Mouse (Mus musculus) lung, adult 2 months (tissue): Measurements from ENCODE around the gene Rasgrp2. TPM values are rescaled to one million over a fixed set of nuclear protein-coding genes. Genes with fewer than 3 reads are reported as not detected.

ENCODE experiments used
- DNase-seq: peaks from one replicate; pipeline ENCODE4 v3.0.0; 2022
- H3K4me1 ChIP-seq: fragments of 200-500 bp; 2 replicates; pipeline ENCODE4 v1.6.1; 2011; ENCODE audit warnings: low read length; ENCODE audit not compliant: control insufficient read depth, insufficient read depth
- H3K4me3 ChIP-seq: fragments of 200-500 bp; replicated peaks from 2 replicates; pipeline ENCODE3; 2011; ENCODE audit warnings: low read depth, mild to moderate bottlenecking, control low read depth, low read length; ENCODE audit errors: extremely low read depth
- CTCF ChIP-seq: fragments of 200-500 bp; IDR thresholded peaks from 2 replicates; pipeline ENCODE4 v1.5.1; 2011; ENCODE audit warnings: mild to moderate bottlenecking, low read length, control low read depth; ENCODE audit not compliant: insufficient read depth
- POLR2A ChIP-seq: fragments of 200-500 bp; IDR thresholded peaks from 2 replicates; pipeline ENCODE4 v1.6.1; 2011; ENCODE audit warnings: low read depth, mild to moderate bottlenecking, control low read depth, low read length, borderline replicate concordance; ENCODE audit errors: extremely low read depth
- WGBS: fragments of 180-500 bp; shearing (Covaris S2); methylation state at CpG from one replicate; pipeline ENCODE4 v1.1.7; 2018; 5-methylcytosine and 5-hydroxymethylcytosine counted together
- polyA plus RNA-seq: library from polyadenylated mRNA; depleted of rRNA; stranded (reverse); fragments of >200 nt; gene quantifications from 2 replicates; pipeline ENCODE4 v1.2.3, GENCODE M21; 2012

Gene Rasgrp2
- polyA plus RNA-seq, 1 experiment, result 210 TPM

DNA sequence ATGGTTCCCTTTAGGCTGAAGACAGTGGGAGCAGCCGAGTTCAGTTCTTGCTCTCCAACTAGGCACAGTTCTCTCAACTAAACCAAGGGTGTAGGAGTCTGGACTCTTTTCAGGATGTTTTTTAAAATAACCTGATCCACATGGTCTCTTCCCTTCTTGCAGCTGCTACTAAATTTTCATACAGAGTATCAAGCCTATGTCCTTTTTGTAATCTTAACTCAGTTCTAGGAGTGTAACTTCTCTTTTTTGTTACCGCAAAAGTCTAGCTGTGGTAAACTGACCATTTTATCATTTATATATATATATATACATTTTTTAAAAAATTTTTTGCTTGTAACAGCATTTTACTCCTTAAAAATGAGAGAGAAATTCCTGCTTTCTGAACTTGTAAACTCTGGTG, 29.0 kb upstream of the Rasgrp2 start:
- TF ChIP-seq CTCF (no peak), POLR2A (no peak)
- DNase-seq, result no peak
- no peak overlapping the region for H3K4me3 ChIP-seq
- 73% methylated on average over 2 of the region's 2 CpGs for WGBS
- peaks cover 18% of the 10 kb centered on the region for H3K4me1 ChIP-seq

- no peak for DNase-seq
- TF ChIP-seq POLR2A, result no peak
- no peak for TF ChIP-seq CTCF
- Histone ChIP-seq H3K4me1 (peaks cover 9% of the 10 kb centered on the region), H3K4me3 (no peak overlapping the region)
- WGBS, result 80% methylated on average over 3 of the region's 3 CpGs
Measured at GRCm38 (mm10) chr19:6372433-6372832, 26.7 kb upstream of the Rasgrp2 start.

DNA sequence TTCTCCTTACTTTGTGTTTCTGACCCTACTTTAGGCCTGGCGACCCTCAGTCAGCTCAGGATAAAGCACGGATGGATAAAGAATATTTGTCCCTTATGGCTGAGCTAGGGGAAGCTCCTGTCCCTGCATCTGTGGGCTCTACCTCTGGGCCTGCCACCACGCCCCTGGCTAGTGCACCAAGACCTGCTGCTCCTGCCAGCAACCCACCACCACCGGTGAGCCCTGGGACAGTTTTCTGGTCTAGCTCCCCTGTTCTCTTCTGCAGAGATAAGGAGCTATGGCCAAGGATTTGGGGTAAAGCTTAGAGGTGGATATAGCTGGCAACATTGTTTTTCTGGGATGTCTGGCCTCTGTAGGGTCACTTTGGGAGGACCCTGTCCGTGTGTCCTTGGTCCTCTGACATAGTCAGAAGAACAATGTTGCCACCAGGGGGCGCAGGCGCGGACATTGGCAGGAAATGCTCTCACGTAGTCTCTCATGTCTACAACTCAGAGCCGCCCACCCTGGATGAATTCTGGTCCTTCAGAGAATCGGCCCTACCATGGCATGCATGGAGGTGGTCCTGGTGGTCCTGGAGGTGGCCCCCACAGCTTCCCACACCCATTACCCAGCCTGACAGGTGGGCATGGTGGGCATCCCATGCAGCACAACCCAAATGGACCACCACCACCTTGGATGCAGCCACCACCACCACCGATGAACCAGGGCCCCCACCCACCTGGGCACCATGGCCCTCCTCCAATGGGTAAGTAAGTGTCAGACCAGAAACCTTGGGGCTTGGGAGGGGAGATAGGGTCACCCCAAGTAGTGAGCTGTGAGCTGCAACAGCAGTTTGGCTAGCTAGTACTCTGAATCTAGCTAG, 25.4 kb upstream of the Rasgrp2 start:
- 51% methylated on average over 12 of the region's 12 CpGs for WGBS
- Histone ChIP-seq H3K4me1 (peaks cover 9% of the 10 kb centered on the region), H3K4me3 (no peak overlapping the region)
- TF ChIP-seq CTCF (peak; percentile 80), POLR2A (no peak)
- DNase-seq, result peak; percentile 74

DNA sequence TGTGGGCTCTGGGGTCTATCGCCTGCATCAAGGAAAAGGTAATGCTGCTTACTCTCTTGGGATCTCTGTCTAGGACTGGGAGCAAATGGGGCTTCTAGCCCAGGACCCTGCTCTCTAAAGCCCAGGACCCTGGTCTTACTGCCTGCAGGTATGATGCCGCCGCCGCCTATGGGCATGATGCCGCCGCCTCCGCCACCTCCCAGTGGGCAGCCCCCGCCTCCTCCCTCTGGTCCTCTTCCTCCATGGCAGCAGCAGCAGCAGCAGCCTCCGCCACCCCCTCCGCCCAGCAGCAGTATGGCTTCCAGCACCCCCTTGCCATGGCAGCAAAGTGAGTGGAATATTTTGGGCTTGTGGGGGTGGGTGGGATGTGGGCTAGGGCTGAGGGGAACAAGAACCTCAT, 24.6 kb upstream of the Rasgrp2 start:
- 88% methylated on average over 10 of the region's 10 CpGs for WGBS
- Histone ChIP-seq H3K4me1 (peaks cover 9% of the 10 kb centered on the region), H3K4me3 (no peak overlapping the region)
- TF ChIP-seq CTCF, result no peak
- TF ChIP-seq POLR2A, result no peak
- DNase-seq, result no peak

- WGBS, result 91% methylated on average over 42 of the region's 42 CpGs
- peaks cover 9% of the 10 kb centered on the region for H3K4me1 ChIP-seq
- DNase-seq, result no peak
- TF ChIP-seq POLR2A, result no peak
- no peak for TF ChIP-seq CTCF
- no peak overlapping the region for H3K4me3 ChIP-seq
Measured at GRCm38 (mm10) chr19:6375423-6376254, 23.5 kb upstream of the Rasgrp2 start.

DNA sequence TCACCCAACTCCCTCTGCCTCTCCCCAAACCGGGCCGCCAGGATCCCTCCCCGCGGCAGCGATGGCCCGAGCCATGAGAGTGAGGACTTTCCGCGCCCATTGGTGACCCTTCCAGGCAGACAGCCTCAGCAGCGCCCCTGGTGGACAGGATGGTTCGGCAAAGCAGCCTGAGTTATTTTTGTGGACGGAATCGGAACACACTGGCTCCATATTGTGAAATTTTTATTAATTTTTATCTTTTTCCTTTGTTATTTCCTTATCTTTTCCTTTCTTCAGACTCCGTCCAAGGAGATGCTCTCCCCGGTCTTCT, 22.9 kb upstream of the Rasgrp2 start:
- Histone ChIP-seq H3K4me3 (no peak overlapping the region), H3K4me1 (peaks cover 9% of the 10 kb centered on the region; the same call in 1 of the 2 replicates)
- TF ChIP-seq CTCF, result peak; percentile 56
- TF ChIP-seq POLR2A, result no peak
- DNase-seq, result peak; percentile 56
- 68% methylated on average over 14 of the region's 14 CpGs for WGBS

- no peak for DNase-seq
- WGBS, result 57% methylated on average over 2 of the region's 2 CpGs
- Histone ChIP-seq H3K4me3 (no peak overlapping the region), H3K4me1 (peaks cover 8% of the 10 kb centered on the region; the same call in 1 of the 2 replicates)
- TF ChIP-seq CTCF (no peak), POLR2A (no peak)
Measured at GRCm38 (mm10) chr19:6376643-6377042, 22.5 kb upstream of the Rasgrp2 start.

- TF ChIP-seq POLR2A (no peak), CTCF (no peak)
- no peaks in the 10 kb centered on the region; the same call in 1 of the 2 replicates for H3K4me1 ChIP-seq
- DNase-seq, result no peak
- no peak overlapping the region for H3K4me3 ChIP-seq
- 82% methylated on average over 11 of the region's 11 CpGs for WGBS
Measured at GRCm38 (mm10) chr19:6377327-6378040, 21.7 kb upstream of the Rasgrp2 start.
